Comparison of ENCODE assay signal across 23 mouse cellular contexts in genomic region chr14:120942803-120943202, GRCm38 (mm10). TPM values are rescaled to one million over a fixed set of nuclear protein-coding genes. Genes with fewer than 3 reads are reported as not detected.
DNase-seq lines count a peak whose midpoint lies in the region; ATAC-seq and TF ChIP-seq lines count a peak whose summit lies in the region.
"Had no signal": no experiment of that assay in that cellular context is flagged by ENCODE, and none has a peak within 500 bp of the region (broad histone marks: within the 10 kb centered on the region; RNA-seq: fewer than 3 reads in every experiment).

No protein-coding gene starts in this region.

- H3K9me3 ChIP-seq in liver, postnatal 0 days (ENCODE audit: low read length), result no peaks in the 10 kb centered on the region
- H3K9me3 ChIP-seq in liver, embryonic 12.5 days (replicated peaks), result no peaks in the 10 kb centered on the region
- no peaks in the 10 kb centered on the region for H3K9me3 ChIP-seq in stomach, embryonic 16.5 days (replicated peaks; ENCODE audit: control insufficient read depth, low read length)
- H3K9me3 ChIP-seq: embryonic facial prominence, embryonic 10.5 days; embryonic facial prominence, embryonic 12.5 days; forebrain, embryonic 13.5 days; forebrain, embryonic 15.5 days; G1E had no signal

- DNase-seq in liver, adult 2 months (ENCODE audit: extremely low read depth, low read depth, low spot score), result peak; percentile 28
- no peak for DNase-seq in liver
- DNase-seq in liver, postnatal 0 days, result no peak
- DNase-seq: adrenal gland, adult 8-10 months; adrenal gland, postnatal 14 days; adrenal gland, postnatal 36 days; B cell, adult 2 months; cerebellum, adult 11-12 months; cerebellum, adult 2 months; cerebellum, adult 9-10 months; cerebellum, postnatal 10 days; cerebellum, postnatal 25 days had no signal

- H3K36me3 ChIP-seq in liver, adult 2 months (ENCODE audit: control insufficient read depth, insufficient read depth, low read length), result peaks cover 61% of the 10 kb centered on the region
- peaks cover 74% of the 10 kb centered on the region for H3K36me3 ChIP-seq in liver, postnatal 0 days (replicated peaks; ENCODE audit: insufficient read depth, low read length)
- peaks cover 98% of the 10 kb centered on the region for H3K36me3 ChIP-seq in liver, embryonic 12.5 days
- H3K36me3 ChIP-seq in stomach, embryonic 16.5 days (ENCODE audit: control insufficient read depth, insufficient read depth, low read length), result peaks cover 30% of the 10 kb centered on the region

- no peak for TF ChIP-seq CTCF in liver, adult 2 months (IDR thresholded peaks at IDR 0.05; ENCODE audit: low read depth, low read length)
- TF ChIP-seq CTCF in liver, postnatal 0 days (IDR thresholded peaks at IDR 0.05; ENCODE audit: low read depth), result no peak

- H3K79me2 ChIP-seq in liver, adult 2 months (ENCODE audit: control insufficient read depth, insufficient read depth, low read length), result no peaks in the 10 kb centered on the region

- no peaks in the 10 kb centered on the region for H3K4me1 ChIP-seq in liver, adult 2 months (ENCODE audit: control insufficient read depth, insufficient read depth, low read length)
- H3K4me1 ChIP-seq in liver, postnatal 0 days (ENCODE audit: insufficient read depth), result no peaks in the 10 kb centered on the region
- no peaks in the 10 kb centered on the region for H3K4me1 ChIP-seq in liver, embryonic 12.5 days
- no peaks in the 10 kb centered on the region for H3K4me1 ChIP-seq in stomach, embryonic 16.5 days (ENCODE audit: control insufficient read depth, insufficient read depth, low read length)
- H3K4me1 ChIP-seq: embryonic facial prominence, embryonic 10.5 days; embryonic facial prominence, embryonic 12.5 days had no signal

- H3K4me2 ChIP-seq in liver, postnatal 0 days (ENCODE audit: low read depth, low read length), result no peak overlapping the region
- no peak overlapping the region for H3K4me2 ChIP-seq in liver, embryonic 12.5 days
- no peak overlapping the region for H3K4me2 ChIP-seq in stomach, embryonic 16.5 days (ENCODE audit: low read depth, low read length)
- H3K4me2 ChIP-seq: embryonic facial prominence, embryonic 12.5 days; forebrain, embryonic 13.5 days; forebrain, embryonic 15.5 days had no signal

- no peak overlapping the region for H3K4me3 ChIP-seq in liver, adult 2 months (ENCODE audit: insufficient read depth, low read depth, low read length)
- H3K4me3 ChIP-seq in liver, postnatal 0 days (ENCODE audit: low read depth, low read length), result no peak overlapping the region
- no peak overlapping the region for H3K4me3 ChIP-seq in liver, embryonic 12.5 days
- H3K4me3 ChIP-seq in stomach, embryonic 16.5 days (replicated peaks; ENCODE audit: low read length), result no peak overlapping the region
- H3K4me3 ChIP-seq: embryonic facial prominence, embryonic 10.5 days; embryonic facial prominence, embryonic 12.5 days; forebrain, embryonic 13.5 days; forebrain, embryonic 15.5 days had no signal

- 46% methylated on average over 9 of the region's 9 CpGs for WGBS in liver, adult 2 months
- WGBS in liver, postnatal 0 days (ENCODE audit: insufficient replicate concordance), result 68% methylated on average over 9 of the region's 9 CpGs
- WGBS in liver, embryonic 12.5 days (ENCODE audit: insufficient replicate concordance), result 87% methylated on average over 9 of the region's 9 CpGs
- 64% methylated on average over 9 of the region's 9 CpGs for WGBS in stomach, embryonic 16.5 days

- TF ChIP-seq EP300 in liver, postnatal 0 days (IDR thresholded peaks at IDR 0.05; ENCODE audit: low read depth), result no peak

- H3K27me3 ChIP-seq in liver, adult 2 months (ENCODE audit: control insufficient read depth, insufficient read depth, low read length), result no peaks in the 10 kb centered on the region
- H3K27me3 ChIP-seq in liver, postnatal 0 days (ENCODE audit: insufficient read depth, low read length), result no peaks in the 10 kb centered on the region
- H3K27me3 ChIP-seq in liver, embryonic 12.5 days (replicated peaks), result no peaks in the 10 kb centered on the region
- no peaks in the 10 kb centered on the region for H3K27me3 ChIP-seq in stomach, embryonic 16.5 days (ENCODE audit: control insufficient read depth, insufficient read depth, low read length)
- H3K27me3 ChIP-seq: CH12.LX; embryonic facial prominence, embryonic 12.5 days; forebrain, embryonic 13.5 days; forebrain, embryonic 15.5 days; Patski had no signal

- ATAC-seq in liver, postnatal 0 days, result peak; percentile 50
- ATAC-seq in liver, embryonic 12.5 days, result no peak
- ATAC-seq in stomach, embryonic 16.5 days (ENCODE audit: insufficient read depth, low FRiP score), result no peak
- ATAC-seq: activated CD4-positive, CD25-positive, alpha-beta regulatory T cell, adult 4 months; CD4-positive, CD25-positive, alpha-beta regulatory T cell, adult 4 months; forebrain, embryonic 13.5 days; forebrain, embryonic 15.5 days; Patski had no signal

- TF ChIP-seq POLR2A in liver, adult 2 months (IDR thresholded peaks at IDR 0.05; ENCODE audit: extremely low read depth, insufficient read depth, low read length), result no peak

- H3K9ac ChIP-seq in liver, adult 2 months (ENCODE audit: low read depth, low read length), result no peak overlapping the region
- H3K9ac ChIP-seq in liver, postnatal 0 days (replicated peaks), result no peak overlapping the region
- no peak overlapping the region for H3K9ac ChIP-seq in liver, embryonic 12.5 days
- H3K9ac ChIP-seq in stomach, embryonic 16.5 days (ENCODE audit: low read length), result 0 out of 2 replicates have a peak overlapping the region, but pooled peaks have one; percentile 11
- H3K9ac ChIP-seq: embryonic facial prominence, embryonic 12.5 days; forebrain, embryonic 13.5 days; forebrain, embryonic 15.5 days had no signal

- H3K27ac ChIP-seq in liver, adult 2 months (replicated peaks; ENCODE audit: insufficient read depth, low read depth, low read length), result no peak overlapping the region
- no peak overlapping the region for H3K27ac ChIP-seq in liver, postnatal 0 days (ENCODE audit: low read depth)
- no peak overlapping the region for H3K27ac ChIP-seq in liver, embryonic 12.5 days
- no peak overlapping the region for H3K27ac ChIP-seq in stomach, embryonic 16.5 days (ENCODE audit: low read length)
- H3K27ac ChIP-seq: embryonic facial prominence, embryonic 10.5 days; embryonic facial prominence, embryonic 12.5 days; forebrain, embryonic 13.5 days; forebrain, embryonic 15.5 days had no signal

RNA-seq across cellular contexts. Expression of gene Ipo5, which starts 31.8 kb away (rescaled TPM):
- total RNA-seq in liver, adult 2 months (2014; rRNA removed), result 32.4 TPM in 2 replicates
- 8.1 and 8.6 TPM in 2 replicates for polyA plus RNA-seq in liver, adult 2 months (2012; rRNA removed)
- 15.6 and 17.3 TPM in 2 replicates for polyA plus RNA-seq in liver, postnatal 0 days (2015; fragmentation: Nextera tagmentation; extraction: Ambion mirVana)
- polyA plus RNA-seq in liver, embryonic 12.5 days (2016; fragmentation: Nextera tagmentation; extraction: Ambion mirVana), result 83.2 and 87.3 TPM in 2 replicates
- polyA plus RNA-seq in stomach, embryonic 16.5 days (2015; fragmentation: Nextera tagmentation; extraction: Ambion mirVana), result 77.0 and 77.9 TPM in 2 replicates
